Mouse (Mus musculus): Measurements from ENCODE around the gene Arhgap28.

The Arhgap28 gene

DNA sequence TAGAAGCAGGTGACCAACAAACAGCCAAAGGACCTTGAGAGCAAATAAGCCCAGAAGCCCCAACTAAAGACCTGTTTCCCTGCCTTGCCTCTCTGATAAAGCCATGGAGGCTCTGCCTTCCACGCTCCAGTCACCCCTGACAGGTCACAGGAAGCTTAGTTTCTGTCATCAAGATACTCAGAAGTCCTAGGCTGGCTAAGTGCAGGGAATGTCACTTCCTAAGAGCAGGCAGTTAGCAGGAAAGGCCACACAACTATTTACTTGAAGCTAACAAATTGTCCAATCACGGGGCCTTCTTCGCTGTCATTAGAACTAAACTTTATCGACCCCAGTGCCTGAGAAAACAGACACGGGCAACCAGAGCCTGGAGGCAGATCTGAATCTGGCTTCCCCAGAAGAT is 14.2 kb downstream of the Arhgap28 start:
- no peak for DNase-seq (ENCODE audit: low spot score)

- DNase-seq (ENCODE audit: low spot score) = no peak
Measured at GRCm38 (mm10) chr17:67988920-67989621, 14.8 kb downstream of the Arhgap28 start.

DNA sequence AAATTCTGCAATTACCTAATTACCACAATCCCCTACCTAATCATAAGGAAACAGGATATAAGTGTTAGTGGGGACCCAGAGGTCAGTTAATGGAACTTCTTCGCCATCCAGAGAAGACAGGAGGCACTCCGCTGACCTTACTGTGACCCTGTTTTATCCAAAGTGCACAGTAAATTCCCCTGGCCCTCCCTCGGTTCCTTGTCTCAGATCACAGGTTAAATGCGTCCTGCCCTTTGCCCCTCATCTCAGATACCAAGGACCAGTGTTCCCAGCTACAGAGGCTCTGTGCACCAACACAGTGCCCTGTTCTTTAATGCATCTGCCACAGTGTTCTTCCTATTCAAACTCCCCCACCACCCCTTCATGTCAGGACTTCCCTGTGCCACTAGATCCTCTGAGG is 18.4 kb downstream of the Arhgap28 start:
- no peak for DNase-seq (ENCODE audit: low spot score)

DNA sequence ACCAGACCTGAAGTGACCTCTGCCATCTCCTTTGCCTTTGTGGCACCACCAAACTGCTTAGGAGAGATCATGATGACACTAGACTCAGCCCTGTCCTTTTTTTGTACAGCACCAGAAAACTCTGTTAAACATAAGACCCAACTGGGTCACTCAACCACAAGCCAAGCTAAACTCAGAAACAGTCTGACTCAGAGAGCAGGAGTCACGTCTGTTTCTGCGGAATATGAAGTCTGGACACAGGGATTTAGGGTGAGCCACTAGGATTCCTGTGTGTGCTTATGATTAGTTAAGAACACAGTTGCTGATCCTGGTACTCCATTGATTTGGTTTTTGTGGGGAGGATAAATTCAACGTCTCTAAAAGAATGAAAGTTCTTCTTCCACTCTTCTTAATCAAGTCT is 23.3 kb downstream of the Arhgap28 start:
- DNase-seq (ENCODE audit: low spot score) = no peak

DNA sequence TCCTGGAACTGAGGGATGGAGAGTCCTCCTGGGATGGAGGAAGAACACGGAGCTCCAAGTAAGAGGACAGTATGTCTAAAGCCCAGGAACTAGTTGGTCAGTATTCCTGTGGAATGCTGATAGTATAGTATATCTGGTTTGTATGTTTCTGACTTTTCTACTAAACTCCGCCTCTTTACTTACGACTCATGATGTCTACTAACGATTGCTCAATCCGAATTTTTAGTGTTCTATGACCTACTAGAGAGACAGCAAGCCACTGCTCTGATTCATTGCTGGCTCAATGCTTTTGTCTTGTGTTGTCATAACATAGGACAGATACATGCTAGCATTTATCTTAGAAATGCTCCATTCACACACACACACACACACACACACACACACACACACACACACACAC is 24.7 kb downstream of the Arhgap28 start:
- DNase-seq (ENCODE audit: low spot score) = no peak

- peak; percentile 82 for DNase-seq (ENCODE audit: low spot score)
Measured at GRCm38 (mm10) chr17:67978786-67979185, 25.1 kb downstream of the Arhgap28 start.

- no peak for DNase-seq (ENCODE audit: low spot score)
Measured at GRCm38 (mm10) chr17:67976465-67976864, 27.5 kb downstream of the Arhgap28 start.

- no peak for DNase-seq (ENCODE audit: low spot score)
Measured at GRCm38 (mm10) chr17:67976027-67976426, 27.9 kb downstream of the Arhgap28 start.

- no peak for DNase-seq (ENCODE audit: low spot score)
Measured at GRCm38 (mm10) chr17:67974679-67975078, 29.2 kb downstream of the Arhgap28 start.

DNA sequence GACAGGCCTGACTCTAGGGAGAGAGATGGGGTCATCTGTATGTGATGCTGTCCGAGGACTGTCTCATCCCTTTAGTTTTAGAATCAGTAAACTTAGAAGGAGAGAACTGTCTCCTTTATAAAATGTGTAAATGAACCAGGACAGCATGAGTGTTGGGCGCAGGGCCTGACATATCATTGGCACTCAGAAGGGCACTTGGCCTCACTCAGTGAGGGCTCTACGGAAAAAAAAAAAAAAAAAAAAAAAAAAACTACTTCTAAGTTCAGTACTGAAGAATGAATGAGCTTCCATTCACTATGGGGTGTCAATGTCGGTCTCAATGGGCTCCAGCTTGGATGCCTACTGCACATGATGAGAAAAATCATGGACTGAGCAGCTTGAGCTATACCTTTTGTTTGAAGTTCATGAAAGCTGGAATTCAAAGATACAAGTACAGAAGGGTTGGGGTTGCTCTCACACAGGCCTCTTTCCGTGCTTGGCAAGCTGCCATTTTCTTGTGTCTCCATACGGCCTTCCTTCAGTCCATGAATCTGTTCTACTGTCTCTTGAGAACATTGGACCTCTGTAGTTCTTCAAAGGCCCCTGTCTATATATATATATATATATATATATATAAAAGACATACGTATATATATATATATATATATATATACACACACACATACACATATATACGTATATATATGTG is 36.9 kb downstream of the Arhgap28 start:
- DNase-seq (ENCODE audit: low spot score) = no peak

GRCm38 (mm10) chr17:67962858-67963257 is 41.1 kb downstream of the Arhgap28 start:
- DNase-seq (ENCODE audit: low spot score) = no peak

- DNase-seq (ENCODE audit: low spot score) = no peak
Measured at GRCm38 (mm10) chr17:67962020-67962419, 41.9 kb downstream of the Arhgap28 start.

DNA sequence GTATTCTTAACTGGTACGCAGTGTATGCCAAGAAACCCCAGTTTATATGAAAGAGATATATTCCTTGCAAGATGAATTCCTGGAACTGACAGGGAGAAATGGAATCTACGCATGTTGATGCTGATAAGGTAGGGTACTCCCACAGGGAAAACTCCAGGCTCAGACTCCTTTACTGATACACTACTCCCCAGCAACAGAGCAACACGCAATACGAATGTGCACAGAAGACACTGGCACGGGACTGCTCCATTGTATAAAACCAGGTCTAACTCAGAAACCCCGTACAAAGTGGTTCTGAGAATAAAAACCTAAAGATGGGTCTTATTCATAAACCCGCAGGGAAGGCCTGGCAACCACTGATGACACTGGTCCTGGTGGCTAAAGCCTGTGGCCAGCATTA is 45.0 kb downstream of the Arhgap28 start:
- no peak for DNase-seq (ENCODE audit: low spot score)

GRCm38 (mm10) chr17:67957603-67958002 is 46.3 kb downstream of the Arhgap28 start:
- DNase-seq (ENCODE audit: low spot score) = no peak

- DNase-seq (ENCODE audit: low spot score) = no peak
Measured at GRCm38 (mm10) chr17:67955876-67956690, 47.8 kb downstream of the Arhgap28 start.

- DNase-seq (ENCODE audit: low spot score) = no peak
Measured at GRCm38 (mm10) chr17:67954961-67955360, 49.0 kb downstream of the Arhgap28 start.

- DNase-seq (ENCODE audit: low spot score) = no peak
Measured at GRCm38 (mm10) chr17:67950523-67951213, 53.3 kb downstream of the Arhgap28 start.

DNA sequence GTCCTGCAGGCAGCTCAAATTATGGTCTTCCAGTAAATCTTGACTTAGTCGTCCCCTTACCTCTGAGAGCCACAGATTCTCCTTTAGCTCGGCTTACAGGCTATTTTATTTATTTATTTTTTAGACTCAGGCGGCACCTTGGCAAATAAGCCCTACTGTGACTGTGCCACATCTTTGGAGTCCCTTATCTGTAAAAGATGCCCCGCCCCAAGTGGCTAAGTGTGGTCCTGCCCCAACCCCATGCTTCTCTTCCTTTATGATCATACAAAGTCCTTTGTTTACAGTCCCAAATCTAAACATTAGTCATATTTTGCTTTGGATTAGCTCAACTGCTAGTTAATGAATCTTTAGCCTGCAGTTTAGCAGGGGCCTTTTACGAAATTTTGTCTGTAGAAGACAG is 55.3 kb downstream of the Arhgap28 start:
- no peak for DNase-seq (ENCODE audit: low spot score)

DNA sequence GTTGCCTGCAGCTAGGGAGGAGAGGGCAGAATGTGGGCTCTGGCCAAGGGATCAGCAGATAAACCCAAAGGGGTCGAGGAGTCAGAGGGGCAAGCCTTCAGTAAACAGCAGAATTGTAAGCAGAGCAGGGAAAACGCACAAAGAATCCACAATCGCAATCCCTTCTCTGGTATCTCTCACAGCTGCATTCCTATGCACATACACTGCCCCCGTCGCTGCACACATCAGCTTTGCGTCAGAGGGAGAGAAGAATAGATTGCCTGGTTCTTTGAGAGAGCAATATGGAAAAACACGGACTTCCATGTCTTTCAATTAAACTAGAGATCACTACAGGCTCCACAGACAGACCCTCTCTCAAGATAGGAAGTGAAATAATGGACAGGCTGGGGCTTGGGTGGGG is 58.5 kb downstream of the Arhgap28 start:
- no peak for DNase-seq (ENCODE audit: low spot score)

GRCm38 (mm10) chr17:67944256-67944655 is 59.7 kb downstream of the Arhgap28 start:
- no peak for DNase-seq (ENCODE audit: low spot score)

DNA sequence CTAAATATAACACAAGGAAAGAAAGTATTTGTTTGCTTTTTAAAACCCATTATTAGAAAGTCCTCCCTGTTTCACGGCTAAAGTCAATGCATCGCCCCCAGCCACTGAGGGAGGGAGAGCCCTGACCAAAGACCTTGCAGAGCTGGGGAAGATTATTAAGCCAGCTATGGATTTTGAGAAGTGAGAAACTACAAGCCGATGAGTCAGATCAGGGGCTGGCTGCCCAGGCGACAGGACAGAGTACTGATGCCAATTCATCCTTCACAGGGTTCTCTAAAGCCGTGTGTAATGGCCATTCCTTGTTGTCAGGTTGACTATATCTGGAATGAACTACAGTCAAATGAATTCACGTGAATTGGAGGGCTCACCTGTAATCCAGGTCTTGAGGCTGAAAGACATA is 62.9 kb downstream of the Arhgap28 start:
- no peak for DNase-seq (ENCODE audit: low spot score)

DNA sequence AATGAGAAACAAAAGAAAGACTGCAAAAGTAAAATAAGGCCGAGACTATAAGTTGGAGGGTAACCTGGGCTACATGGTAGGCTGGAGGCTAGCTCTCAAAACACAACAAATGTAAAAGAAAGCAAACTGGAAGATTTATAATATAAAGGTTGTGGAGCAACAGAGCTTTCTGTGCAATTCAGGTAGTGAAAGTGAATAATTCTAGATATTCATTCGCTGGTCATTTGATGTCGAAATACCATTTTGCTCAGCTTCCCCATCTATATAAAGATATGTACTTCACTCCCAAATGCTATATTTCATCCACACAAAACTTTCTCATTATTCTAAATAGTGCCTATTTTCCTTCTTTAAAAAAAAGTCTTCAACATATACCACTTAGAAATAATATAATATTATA is 66.9 kb downstream of the Arhgap28 start:
- no peak for DNase-seq (ENCODE audit: low spot score)
